Mouse (Mus musculus): ENCODE data around the gene Tbcd. TPM values are rescaled to one million over a fixed set of nuclear protein-coding genes. Genes with fewer than 3 reads are reported as not detected.
A peak's percentile ranks its signal among the peaks of the same experiment; 100 is the strongest.

Gene Tbcd
- polyA plus RNA-seq, 1 experiment from 2014 or later = 22.2 TPM

GRCm38 (mm10) chr11:121479476-121480203, 27.9 kb downstream of the Tbcd start:
- peaks cover 43% of the 10 kb centered on the region for H3K36me3 ChIP-seq
- ATAC-seq (ENCODE audit: low read depth) = no peak

GRCm38 (mm10) chr11:121481129-121481528, 29.4 kb downstream of the Tbcd start:
- Histone ChIP-seq H3K27me3 (no peaks in the 10 kb centered on the region), H3K4me3 (replicated peaks) (no peak overlapping the region), H3K36me3 (peaks cover 34% of the 10 kb centered on the region), H3K9me3 (replicated peaks) (no peaks in the 10 kb centered on the region), H3K4me2 (no peak overlapping the region), H3K9ac (no peak overlapping the region), H3K27ac (no peak overlapping the region), H3K4me1 (replicated peaks) (0 out of 2 replicates have a peak, but pooled peaks cover 8% of the 10 kb centered on the region)
- DNase-seq (no peak), ATAC-seq (ENCODE audit: low read depth) (0 out of 2 replicates have a peak, but pooled peaks have one; percentile 34)
- WGBS (ENCODE audit: insufficient replicate concordance) = 75% methylated on average over 2 of the region's 2 CpGs

More at GRCm38 (mm10) chr11:121479476-121480203, 27.9 kb downstream of the Tbcd start:
- H3K4me2 ChIP-seq = no peak overlapping the region
- no peak overlapping the region for H3K9ac ChIP-seq
- H3K9me3 ChIP-seq (replicated peaks) = no peaks in the 10 kb centered on the region
- H3K27me3 ChIP-seq = no peaks in the 10 kb centered on the region
- H3K4me1 ChIP-seq (replicated peaks) = 0 out of 2 replicates have a peak, but pooled peaks cover 12% of the 10 kb centered on the region
- DNase-seq = no peak
- WGBS (ENCODE audit: insufficient replicate concordance) = 80% methylated on average over 15 of the region's 15 CpGs
- no peak overlapping the region for H3K27ac ChIP-seq
- H3K4me3 ChIP-seq (replicated peaks) = no peak overlapping the region

GRCm38 (mm10) chr11:121485882-121486281, 34.1 kb downstream of the Tbcd start:
- peaks cover 6% of the 10 kb centered on the region; the same call in 1 of the 2 replicates for H3K36me3 ChIP-seq
- no peak for ATAC-seq (ENCODE audit: low read depth)
- H3K4me3 ChIP-seq (replicated peaks) = no peak overlapping the region
- H3K27me3 ChIP-seq = no peaks in the 10 kb centered on the region
- DNase-seq = no peak
- H3K9ac ChIP-seq = no peak overlapping the region
- H3K4me2 ChIP-seq = no peak overlapping the region
- no peaks in the 10 kb centered on the region for H3K9me3 ChIP-seq (replicated peaks)
- no peak overlapping the region for H3K27ac ChIP-seq
- peaks cover 14% of the 10 kb centered on the region; the same call in 1 of the 2 replicates for H3K4me1 ChIP-seq (replicated peaks)
- WGBS (ENCODE audit: insufficient replicate concordance) = 47% methylated on average over 9 of the region's 9 CpGs

- peak overlapping the region; percentile 5; the same call in 1 of the 2 replicates for H3K27ac ChIP-seq
- H3K4me2 ChIP-seq = no peak overlapping the region
Observed at GRCm38 (mm10) chr11:121490651-121491050, 38.9 kb downstream of the Tbcd start.

GRCm38 (mm10) chr11:121500595-121500994, 48.8 kb downstream of the Tbcd start:
- no peak overlapping the region for H3K4me3 ChIP-seq (replicated peaks)
- no peak overlapping the region for H3K9ac ChIP-seq
- H3K27me3 ChIP-seq = no peaks in the 10 kb centered on the region
- ATAC-seq (ENCODE audit: low read depth) (no peak), DNase-seq (no peak)
- peaks cover 85% of the 10 kb centered on the region for H3K36me3 ChIP-seq
- H3K27ac ChIP-seq = peak overlapping the region; percentile 24; the same call in 1 of the 2 replicates
- H3K4me1 ChIP-seq (replicated peaks) = peaks cover 16% of the 10 kb centered on the region
- no peak overlapping the region for H3K4me2 ChIP-seq
- no peaks in the 10 kb centered on the region for H3K9me3 ChIP-seq (replicated peaks)

More at GRCm38 (mm10) chr11:121490651-121491050, 38.9 kb downstream of the Tbcd start:
- no peak overlapping the region for H3K9ac ChIP-seq
- no peak overlapping the region for H3K4me3 ChIP-seq (replicated peaks)
- no peaks in the 10 kb centered on the region for H3K9me3 ChIP-seq (replicated peaks)
- H3K4me1 ChIP-seq (replicated peaks) = peaks cover 7% of the 10 kb centered on the region; the same call in 1 of the 2 replicates
- no peaks in the 10 kb centered on the region for H3K27me3 ChIP-seq
- ATAC-seq (ENCODE audit: low read depth) (peak; percentile 35; the same call in 1 of the 2 replicates), DNase-seq (no peak)
- H3K36me3 ChIP-seq = peaks cover 27% of the 10 kb centered on the region

- WGBS (ENCODE audit: insufficient replicate concordance) = 65% methylated on average over 4 of the region's 4 CpGs
- ATAC-seq (ENCODE audit: low read depth) (peak; percentile 36; the same call in 1 of the 2 replicates), DNase-seq (no peak)
- Histone ChIP-seq H3K27me3 (no peaks in the 10 kb centered on the region), H3K4me3 (replicated peaks) (no peak overlapping the region), H3K36me3 (peaks cover 91% of the 10 kb centered on the region), H3K9ac (no peak overlapping the region), H3K27ac (no peak overlapping the region), H3K9me3 (replicated peaks) (no peaks in the 10 kb centered on the region), H3K4me2 (no peak overlapping the region), H3K4me1 (replicated peaks) (peaks cover 16% of the 10 kb centered on the region)
Observed at GRCm38 (mm10) chr11:121501525-121501924, 49.8 kb downstream of the Tbcd start.

- Histone ChIP-seq H3K27ac (no peak overlapping the region), H3K4me3 (replicated peaks) (no peak overlapping the region), H3K4me2 (no peak overlapping the region), H3K36me3 (peaks cover 85% of the 10 kb centered on the region), H3K4me1 (replicated peaks) (peaks cover 16% of the 10 kb centered on the region), H3K9ac (no peak overlapping the region), H3K9me3 (replicated peaks) (no peaks in the 10 kb centered on the region), H3K27me3 (no peaks in the 10 kb centered on the region)
- 79% methylated on average over 4 of the region's 4 CpGs for WGBS (ENCODE audit: insufficient replicate concordance)
- DNase-seq = no peak
- no peak for ATAC-seq (ENCODE audit: low read depth)
Observed at GRCm38 (mm10) chr11:121502000-121502860, 50.5 kb downstream of the Tbcd start.

- no peak for ATAC-seq (ENCODE audit: low read depth)
- H3K9ac ChIP-seq = no peak overlapping the region
- no peaks in the 10 kb centered on the region for H3K27me3 ChIP-seq
- H3K9me3 ChIP-seq (replicated peaks) = no peaks in the 10 kb centered on the region
- H3K27ac ChIP-seq = no peak overlapping the region
- no peak overlapping the region for H3K4me3 ChIP-seq (replicated peaks)
- H3K4me2 ChIP-seq = no peak overlapping the region
- no peak for DNase-seq
- 0 out of 2 replicates have a peak, but pooled peaks cover 6% of the 10 kb centered on the region for H3K4me1 ChIP-seq (replicated peaks)
- 72% methylated on average over 4 of the region's 4 CpGs for WGBS (ENCODE audit: insufficient replicate concordance)
- H3K36me3 ChIP-seq = peaks cover 44% of the 10 kb centered on the region
Observed at GRCm38 (mm10) chr11:121508478-121508877, 56.7 kb downstream of the Tbcd start.

DNA sequence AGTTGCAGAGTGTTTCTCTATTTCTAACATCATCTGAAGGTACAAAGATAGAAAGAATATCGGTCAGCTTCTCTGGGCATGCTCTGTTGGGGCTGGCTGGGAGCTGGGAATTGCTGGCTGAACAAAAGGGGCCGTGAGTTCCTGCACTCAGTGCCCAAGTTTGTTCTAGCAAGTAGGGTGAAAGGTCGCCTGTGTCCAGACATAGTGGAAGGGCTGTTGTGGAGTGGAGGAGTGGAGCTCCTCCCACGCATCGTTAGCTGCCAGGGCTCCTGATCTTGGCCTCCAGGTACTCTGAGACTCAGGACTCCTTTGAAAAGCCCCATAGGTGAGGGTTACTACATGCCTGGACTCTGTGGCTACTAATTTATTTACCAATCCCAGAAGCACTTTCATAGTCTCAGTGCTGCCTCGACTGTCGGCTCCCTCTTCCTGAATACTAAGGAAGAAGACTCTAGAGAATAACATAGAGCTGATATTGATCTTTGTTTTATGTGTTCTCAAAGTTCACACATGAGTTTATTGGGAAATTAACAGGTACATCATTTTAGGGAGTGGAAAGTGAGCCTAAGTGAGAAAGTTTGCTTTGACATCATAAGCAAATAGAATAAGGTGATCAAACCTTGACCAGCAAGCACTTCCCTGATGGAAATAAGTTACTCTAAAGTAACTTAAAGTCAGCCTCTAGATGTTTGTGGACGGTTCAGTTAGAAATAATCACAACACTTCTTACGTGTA, 58.9 kb downstream of the Tbcd start:
- peak overlapping the region; percentile 36; the same call in 1 of the 2 replicates for H3K27ac ChIP-seq
- no peak overlapping the region for H3K9ac ChIP-seq
- peaks cover 30% of the 10 kb centered on the region for H3K36me3 ChIP-seq
- no peak for ATAC-seq (ENCODE audit: low read depth)
- no peak overlapping the region for H3K4me2 ChIP-seq
- DNase-seq = no peak
- H3K4me1 ChIP-seq (replicated peaks) = 0 out of 2 replicates have a peak, but pooled peaks cover 6% of the 10 kb centered on the region
- no peaks in the 10 kb centered on the region for H3K27me3 ChIP-seq
- H3K4me3 ChIP-seq (replicated peaks) = no peak overlapping the region
- 75% methylated on average over 9 of the region's 9 CpGs for WGBS (ENCODE audit: insufficient replicate concordance)
- no peaks in the 10 kb centered on the region for H3K9me3 ChIP-seq (replicated peaks)

DNA sequence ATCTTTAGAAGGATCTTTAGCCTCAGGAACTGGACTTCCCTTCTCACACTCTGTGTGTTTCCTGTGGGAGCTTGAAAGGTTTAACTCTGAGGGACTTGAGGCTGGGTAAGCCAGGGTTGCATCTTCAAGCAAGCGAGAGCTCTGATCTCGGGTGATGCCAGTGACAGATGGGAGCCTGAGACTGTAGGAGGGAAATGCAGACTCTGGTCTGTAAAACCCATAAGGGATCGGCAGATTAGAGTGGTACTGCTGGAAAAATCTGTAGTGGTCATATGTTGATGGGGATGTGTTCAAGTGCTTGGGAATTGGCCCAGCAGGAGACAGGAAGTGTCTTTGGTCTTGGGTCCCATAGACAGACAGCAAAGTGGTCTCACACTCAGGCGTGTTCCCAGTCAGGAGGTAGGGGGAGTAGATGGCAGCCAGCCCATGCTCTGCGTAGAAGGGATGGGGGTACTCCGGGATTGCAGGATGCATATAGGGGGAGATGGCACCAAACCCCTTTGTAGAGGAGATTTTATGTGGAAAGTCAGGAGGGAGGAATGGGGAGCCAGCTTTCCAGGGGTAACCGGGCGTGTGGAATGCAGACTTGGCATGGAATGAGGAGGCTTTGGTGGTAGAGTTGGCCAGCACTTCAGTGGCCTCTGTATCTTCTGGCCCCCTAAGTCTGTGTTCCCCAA, 61.3 kb downstream of the Tbcd start:
- H3K36me3 ChIP-seq = peaks cover 20% of the 10 kb centered on the region
- H3K9ac ChIP-seq = no peak overlapping the region
- DNase-seq = no peak
- H3K4me3 ChIP-seq (replicated peaks) = no peak overlapping the region
- no peak overlapping the region for H3K4me2 ChIP-seq
- H3K27me3 ChIP-seq = no peaks in the 10 kb centered on the region
- WGBS (ENCODE audit: insufficient replicate concordance) = 86% methylated on average over 8 of the region's 8 CpGs
- no peak overlapping the region for H3K27ac ChIP-seq
- no peak for ATAC-seq (ENCODE audit: low read depth)
- H3K9me3 ChIP-seq (replicated peaks) = no peaks in the 10 kb centered on the region
- peaks cover 15% of the 10 kb centered on the region; the same call in 1 of the 2 replicates for H3K4me1 ChIP-seq (replicated peaks)
